Mouse (Mus musculus) CH12.LX (cell line): ENCODE measurements at regions not wholly inside any gene's neighbourhood (a gene's known extent, or its start where the extent isn't known, plus 50 kb on each side); places are given as distances from the start of the nearest gene placed in this dataset.

Experiments
- CHD1 ChIP-seq: IDR thresholded peaks from 2 replicates; pipeline ENCODE4 v1.6.1; 2012; ENCODE audit warnings: low read depth, low read length, improper control_type of control experiment, inconsistent platforms
- CTCF ChIP-seq, 2 experiments: IDR thresholded peaks in 1 of 2; conservative IDR thresholded peaks in 1 of 2; 2 replicates each; pipeline ENCODE4 v1.5.1; 2011 to 2012; ENCODE audit warnings: low read depth in 2 of 2, low read length in 2 of 2, improper control_type of control experiment in 1 of 2, inconsistent platforms in 1 of 2, mild to moderate bottlenecking in 1 of 2, moderate library complexity in 1 of 2
- EP300 ChIP-seq: IDR thresholded peaks from 2 replicates; pipeline ENCODE4 v1.6.1; 2011; ENCODE audit warnings: low read length, improper control_type of control experiment
- MXI1 ChIP-seq: IDR thresholded peaks from 2 replicates; pipeline ENCODE4 v1.6.1; 2011; ENCODE audit warnings: mild to moderate bottlenecking, low read depth, low read length, improper control_type of control experiment
- NRF1 ChIP-seq: IDR thresholded peaks from 2 replicates; pipeline ENCODE4 v1.6.1; 2014; ENCODE audit warnings: low read depth, mild to moderate bottlenecking, inconsistent platforms, low read length, improper control_type of control experiment, moderate library complexity
- POLR2A ChIP-seq: IDR thresholded peaks from 2 replicates; pipeline ENCODE4 v1.6.1; 2011; ENCODE audit warnings: low read depth, mild to moderate bottlenecking, improper control_type of control experiment, low read length
- SIN3A ChIP-seq: IDR thresholded peaks from 2 replicates; pipeline ENCODE4 v1.6.1; 2012; ENCODE audit warnings: low read length, improper control_type of control experiment, inconsistent platforms
- TCF12 ChIP-seq: IDR thresholded peaks from 2 replicates; pipeline ENCODE4 v1.6.1; 2014; ENCODE audit warnings: low read depth, mild to moderate bottlenecking, inconsistent platforms, low read length, improper control_type of control experiment
- ZC3H11A ChIP-seq: IDR thresholded peaks from 2 replicates; pipeline ENCODE4 v1.6.1; 2012; ENCODE audit warnings: low read depth, mild to moderate bottlenecking, inconsistent platforms, low read length, improper control_type of control experiment
- ZMIZ1 ChIP-seq: IDR thresholded peaks from 2 replicates; pipeline ENCODE4 v1.6.1; 2012; ENCODE audit warnings: low read depth, mild to moderate bottlenecking, inconsistent platforms, low read length, improper control_type of control experiment

GRCm38 (mm10) chr9:52255692-52256091 lies 87.3 kb upstream of the Zc3h12c start:
- TF ChIP-seq CTCF (conservative IDR thresholded peaks at IDR 0.05 in 1 of 2, IDR thresholded peaks at IDR 0.05 in 1 of 2; ENCODE audit: low read depth in 2 of 2, low read length in 2 of 2) (no peak), TCF12 (no peak), ZMIZ1 (no peak), POLR2A (no peak), ZC3H11A (no peak), CHD1 (no peak), EP300 (no peak), NRF1 (no peak), SIN3A (no peak), MXI1 (no peak)
